Mouse (Mus musculus): ENCODE data around the gene Olfr1420.
"Not testable (repeated sequence)": the region's sequence is repeated elsewhere in the genome, so short reads cannot be mapped to it uniquely, and the experiment has no call there.

DNA sequence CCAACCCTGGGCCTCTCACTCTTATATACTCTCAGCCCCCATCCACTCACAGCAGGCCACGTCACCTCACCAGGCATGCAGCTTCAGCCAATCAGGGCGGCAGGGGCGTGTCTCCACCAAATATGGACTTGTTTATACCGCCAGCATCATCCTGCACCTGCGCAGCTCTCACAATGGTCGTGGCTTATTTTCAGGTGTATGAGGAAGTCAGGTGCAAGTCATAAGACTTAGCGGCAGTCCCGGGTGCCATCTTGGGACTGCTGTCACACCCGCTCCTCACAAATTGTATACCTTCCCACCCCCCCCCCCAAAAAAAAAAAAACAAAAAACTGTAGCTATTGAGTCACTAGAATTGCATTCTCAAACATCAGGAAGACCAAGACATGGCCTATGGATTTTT, 60.1 kb downstream of the Olfr1420 start:
- TF ChIP-seq GATA1 (IDR thresholded peaks at IDR 0.05; ENCODE audit: borderline replicate concordance, low read length); FLI1 (IDR thresholded peaks at IDR 0.05; ENCODE audit: low read length): not testable (repeated sequence)

All from megakaryocyte, embryonic 14.5 days (primary cell).